Mouse (Mus musculus): Measurements from ENCODE around the gene Ddx20.

The Ddx20 gene

DNA sequence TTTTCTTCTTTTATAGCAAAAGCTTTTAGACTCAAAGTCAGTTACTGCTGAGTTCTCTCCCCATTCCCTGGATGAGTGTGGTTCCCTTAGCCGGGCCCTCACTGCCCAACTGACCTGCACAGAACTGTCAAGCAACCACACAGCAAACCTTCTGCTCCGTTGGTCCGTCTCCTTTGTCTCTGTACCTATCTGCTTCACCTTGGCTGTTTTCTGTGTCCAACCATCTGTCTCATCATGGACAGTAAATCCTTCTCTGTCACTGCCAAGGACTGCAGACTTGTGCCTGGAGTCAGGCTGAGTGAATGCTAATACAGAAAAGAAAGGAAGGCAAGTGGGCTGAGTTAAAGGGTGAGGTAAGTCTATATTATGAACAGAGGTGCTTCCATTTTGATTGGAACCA is 17.6 kb downstream of the Ddx20 start:
- intact Hi-C loops (cut with DNase I): no loop called here

- intact Hi-C loops (cut with DNase I): no loop called here
Measured at GRCm38 (mm10) chr3:105668161-105668560, 19.2 kb downstream of the Ddx20 start.

DNA sequence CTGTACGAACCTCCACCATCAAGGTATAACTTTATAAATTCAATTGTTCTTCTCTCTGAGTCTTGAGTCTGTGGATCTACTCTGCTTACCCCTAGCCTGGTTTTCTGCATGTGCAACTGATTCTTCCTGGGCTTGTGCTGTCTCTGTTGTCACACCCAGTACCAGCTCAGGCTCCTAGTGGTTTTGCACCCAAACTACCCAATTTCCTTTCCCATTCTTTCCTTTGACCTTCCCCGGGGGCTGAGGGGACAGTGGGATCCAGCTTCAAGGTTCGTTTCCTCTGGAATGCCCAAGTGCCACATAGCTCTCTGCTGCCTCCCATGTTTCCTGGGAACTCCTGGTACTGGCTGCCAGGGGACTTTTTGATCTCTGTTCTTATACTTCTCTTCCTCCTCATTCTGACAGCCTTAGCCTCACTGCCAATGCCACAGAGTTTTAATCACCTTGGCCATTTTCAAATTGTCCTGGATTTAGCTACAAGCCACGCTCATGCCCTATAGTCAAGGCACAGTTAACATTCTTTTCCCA is 20.3 kb downstream of the Ddx20 start:
- intact Hi-C loops (cut with DNase I): no loop called here

DNA sequence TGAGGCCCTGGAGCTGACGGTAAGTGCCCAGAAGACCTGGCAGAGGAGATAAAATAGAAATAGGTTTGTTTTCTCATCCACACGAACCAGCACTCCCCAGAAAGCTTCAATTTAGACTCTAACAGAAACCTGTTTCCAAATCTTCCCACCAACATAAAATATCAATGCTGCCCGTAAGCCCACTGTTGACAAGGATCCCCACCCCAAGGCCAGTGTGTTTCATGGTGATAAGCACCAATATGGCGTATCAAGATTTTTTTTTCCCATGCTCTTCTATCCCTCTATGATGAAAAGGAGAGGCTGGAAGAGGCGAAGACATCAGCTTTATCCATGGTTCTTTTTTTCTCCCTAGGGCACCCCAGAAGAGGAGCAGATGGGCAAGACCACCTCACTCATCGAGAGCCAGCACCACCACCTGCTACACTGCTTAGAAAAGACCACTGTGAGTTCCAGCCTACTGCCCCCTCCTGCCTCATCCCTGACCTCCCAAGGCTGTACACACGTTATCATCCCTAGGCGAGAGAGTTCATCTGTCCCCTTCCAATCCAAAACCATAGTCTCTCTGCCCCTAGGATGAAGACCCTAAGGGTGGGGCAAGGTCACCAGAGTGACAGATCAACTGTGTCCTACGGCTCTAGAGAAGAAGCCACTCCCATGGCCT is 22.1 kb downstream of the Ddx20 start:
- intact Hi-C loops (cut with DNase I): no loop called here

GRCm38 (mm10) chr3:105663043-105663442 is 24.3 kb downstream of the Ddx20 start:
- intact Hi-C loops (cut with DNase I): no loop called here

GRCm38 (mm10) chr3:105660530-105660929 is 26.8 kb downstream of the Ddx20 start:
- intact Hi-C loops (cut with DNase I): no loop called here

DNA sequence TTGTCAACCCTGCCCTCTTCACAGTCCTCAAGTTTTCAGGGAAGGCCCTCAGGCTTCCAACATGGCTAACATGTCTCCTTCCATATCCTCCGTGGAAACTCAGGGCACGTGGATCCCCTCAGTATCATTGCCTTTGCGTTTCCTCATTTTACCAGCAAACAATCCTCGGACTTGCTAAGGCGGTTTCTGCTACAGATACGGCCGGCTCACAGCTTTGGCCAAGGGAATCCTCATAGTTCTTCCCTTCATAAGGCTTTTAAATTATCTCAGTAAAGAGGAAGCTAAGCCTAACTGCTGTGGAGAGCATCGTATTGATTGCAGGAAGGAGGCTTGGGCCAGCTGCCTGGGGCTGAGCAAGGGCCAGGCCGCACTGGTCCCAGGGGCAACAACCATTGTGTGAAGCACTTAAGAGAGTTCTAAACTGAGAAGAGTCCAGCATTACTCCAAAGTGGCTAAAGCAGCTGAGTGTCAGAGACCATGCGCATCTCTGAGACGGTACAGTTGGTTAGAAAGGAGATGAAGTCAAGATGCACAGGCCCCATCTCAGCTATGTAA is 32.3 kb downstream of the Ddx20 start:
- intact Hi-C loops (cut with DNase I): no loop called here

DNA sequence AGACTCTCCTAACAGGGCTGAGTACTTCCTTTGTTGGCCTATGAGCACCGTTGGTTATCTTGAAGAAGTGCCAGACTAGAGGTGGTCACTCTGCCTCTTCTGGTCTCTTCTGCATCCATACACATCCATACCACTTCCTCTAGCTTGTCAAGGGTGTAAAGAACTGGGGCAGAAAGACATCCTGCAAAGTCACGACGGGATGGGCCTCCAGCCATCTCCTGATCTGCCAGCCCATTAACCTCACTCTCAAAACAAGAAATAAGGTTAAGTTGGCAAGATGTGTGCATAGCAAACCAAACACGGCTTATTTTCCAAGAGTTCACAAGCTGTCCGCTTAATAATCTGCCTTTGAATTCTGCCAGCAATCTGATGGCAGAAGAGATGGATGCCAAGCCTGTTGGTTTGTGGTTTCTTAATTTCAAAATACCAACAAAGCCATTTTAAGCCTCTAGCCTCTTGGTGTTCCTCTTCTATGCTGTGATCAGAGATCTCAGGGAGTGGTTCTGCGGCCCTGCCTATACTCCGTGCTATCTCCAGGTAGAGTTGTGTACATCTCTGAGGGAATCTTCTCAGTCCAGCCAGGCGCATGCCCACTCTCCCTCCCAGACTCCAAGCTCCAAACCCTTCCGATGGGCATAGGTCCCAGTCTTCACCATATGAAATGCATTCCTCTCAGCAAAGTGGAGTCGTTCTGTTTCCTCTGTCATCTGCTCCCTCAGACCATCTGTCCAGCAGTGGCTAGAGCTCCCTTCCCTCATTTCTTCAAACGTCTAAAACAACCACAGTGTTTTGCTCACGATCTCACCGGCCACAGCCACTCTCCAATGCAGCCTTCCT is 33.6 kb downstream of the Ddx20 start:
- intact Hi-C loops (cut with DNase I): no loop called here

DNA sequence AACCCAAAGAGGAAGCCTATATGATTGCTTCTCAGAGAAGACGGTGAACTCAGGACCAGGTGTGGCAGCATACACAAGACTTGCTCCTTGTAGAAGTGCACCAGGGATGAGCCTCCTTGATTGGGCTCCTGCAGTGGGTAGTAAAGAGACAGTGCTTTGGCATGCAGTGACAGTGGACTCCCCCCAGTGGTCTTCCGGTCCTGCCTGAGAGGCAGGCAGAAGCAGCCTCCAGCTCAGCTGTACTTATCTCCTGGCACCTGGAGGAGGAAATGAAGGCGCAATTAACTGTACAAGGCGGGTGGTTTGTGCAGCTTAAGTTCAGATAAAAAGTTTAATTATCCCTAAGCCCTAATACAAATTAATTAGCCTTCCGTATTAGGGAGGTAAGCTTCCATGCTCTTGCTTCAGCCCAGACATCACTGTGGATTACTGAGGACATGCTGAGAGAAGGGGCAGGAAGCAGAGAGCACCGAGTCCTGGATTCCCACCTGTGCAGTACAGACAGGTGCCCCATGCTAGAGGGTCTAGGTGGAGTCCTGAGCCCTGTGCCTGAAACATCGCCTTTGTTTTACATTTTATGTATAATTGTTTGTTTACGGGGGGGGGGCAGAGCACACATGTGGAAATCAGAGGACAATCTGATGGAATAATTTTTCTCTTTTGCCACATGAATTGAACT is 38.3 kb downstream of the Ddx20 start:
- intact Hi-C loops (cut with DNase I): loop anchor here (10.0 kb wide), 1 partner anchor 534 kb away; no protein-coding TSS in a partner anchor

DNA sequence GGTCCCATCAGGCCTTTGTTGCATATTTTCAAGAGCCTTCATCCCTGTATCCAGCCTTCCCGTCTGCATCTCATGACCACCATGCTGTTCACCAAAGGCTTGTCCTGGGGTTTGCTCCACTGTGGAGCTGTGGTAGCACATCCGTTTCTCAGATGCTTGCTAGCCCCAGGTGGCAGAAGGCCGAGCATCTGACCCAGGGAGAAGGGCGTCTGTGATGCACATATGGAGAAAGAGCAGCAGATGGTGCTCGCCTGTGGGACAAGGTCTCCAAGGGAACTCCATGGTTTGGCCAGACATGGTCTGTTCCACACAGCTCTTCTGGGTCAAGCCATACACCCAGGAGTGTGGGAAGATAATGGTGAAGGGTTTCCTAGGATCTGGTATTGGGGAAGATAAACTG is 43.8 kb downstream of the Ddx20 start:
- intact Hi-C loops (cut with DNase I): loop anchor here (10.0 kb wide), 1 partner anchor 529 kb away; no protein-coding TSS in a partner anchor

DNA sequence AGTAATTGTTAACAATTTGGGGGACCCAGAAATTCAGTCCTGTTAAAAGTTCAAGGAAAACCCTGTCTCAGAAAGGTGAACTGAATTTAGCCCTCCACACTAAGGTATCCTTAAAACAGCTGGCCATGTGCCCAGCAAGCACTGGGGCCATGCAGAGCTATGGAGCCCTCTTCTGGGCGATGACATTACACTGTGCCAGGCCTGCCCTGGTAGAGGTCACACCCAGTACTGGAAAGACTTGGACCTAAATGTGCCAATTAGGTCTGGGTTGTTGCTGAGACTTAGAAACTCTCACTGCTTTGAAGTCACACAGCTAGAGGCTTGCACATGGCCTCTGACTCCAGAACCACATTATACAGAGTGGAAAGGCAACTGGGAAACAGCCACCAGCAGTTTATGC is 45.2 kb downstream of the Ddx20 start:
- intact Hi-C loops (cut with DNase I): loop anchor here (10.0 kb wide), 1 partner anchor 527 kb away; no protein-coding TSS in a partner anchor

DNA sequence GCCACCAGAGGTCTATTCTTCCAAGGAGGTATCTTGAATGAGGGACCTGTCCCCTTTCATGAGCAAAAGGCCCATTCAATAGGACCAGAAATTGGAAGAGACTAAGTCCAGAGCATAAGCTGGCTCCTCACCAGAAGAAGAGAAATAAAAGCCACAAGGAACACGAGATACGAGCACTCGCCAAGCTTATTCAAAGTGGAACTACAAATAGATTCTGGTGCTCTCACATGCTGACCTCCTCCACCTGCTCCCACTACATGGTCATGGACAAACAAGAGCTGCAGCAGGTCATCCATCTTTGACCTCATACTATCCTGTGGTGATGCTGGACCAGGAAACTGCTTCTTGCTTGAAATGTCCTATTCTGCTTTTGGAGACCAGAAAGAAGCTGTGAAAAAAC is 54.4 kb downstream of the Ddx20 start:
- intact Hi-C loops (cut with DNase I): no loop called here

DNA sequence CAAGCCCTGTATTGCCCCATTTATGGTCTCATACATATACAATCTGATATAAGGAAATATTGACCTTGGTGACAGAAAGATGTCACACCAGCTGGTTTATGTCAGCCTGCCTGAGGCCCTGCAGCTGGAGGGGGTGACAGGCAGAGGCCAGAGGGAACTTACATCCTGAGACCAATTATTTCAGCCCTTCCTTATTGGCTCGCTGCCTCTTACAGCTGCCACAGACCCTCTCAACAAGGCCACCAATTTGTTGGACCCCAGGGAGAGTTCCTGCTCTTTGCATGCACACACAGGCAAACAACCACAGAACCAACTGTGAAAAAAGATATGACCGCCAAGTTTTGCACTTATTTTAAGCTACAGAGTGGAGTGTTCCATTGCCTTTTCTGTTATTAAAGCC is 55.1 kb downstream of the Ddx20 start:
- intact Hi-C loops (cut with DNase I): no loop called here
